In genomic region chr11:21036161-21036916, GRCm38 (mm10) we compare ENCODE assay signal across 11 mouse cellular contexts. TPM values are rescaled to one million over a fixed set of nuclear protein-coding genes. Genes with fewer than 3 reads are reported as not detected.
A peak's percentile ranks its signal among the peaks of the same experiment; 100 is the strongest.
DNase-seq lines count a peak whose midpoint lies in the region; ATAC-seq lines count a peak whose summit lies in the region.
"Had no signal": no experiment of that assay in that cellular context is flagged by ENCODE, and none has a peak within 500 bp of the region (broad histone marks: within the 10 kb centered on the region; RNA-seq: fewer than 3 reads in every experiment).

No protein-coding gene starts in this region.

- H3K36me3 ChIP-seq in heart, embryonic 10.5 days: no peaks in the 10 kb centered on the region
- no peaks in the 10 kb centered on the region for H3K36me3 ChIP-seq in lung, embryonic 15.5 days
- H3K36me3 ChIP-seq: G1E had no signal

- WGBS in heart, embryonic 10.5 days: 49% methylated on average over 7 of the region's 7 CpGs
- WGBS in lung, embryonic 15.5 days: 40% methylated on average over 7 of the region's 7 CpGs

- no peak overlapping the region for H3K4me2 ChIP-seq in lung, embryonic 15.5 days

- intact Hi-C loops in heart, postnatal 14 days (cut with DNase I): no loop called here
- intact Hi-C loops in left cerebral cortex, postnatal 25 days (cut with DNase I): no loop called here

- peaks cover 22% of the 10 kb centered on the region for H3K4me1 ChIP-seq in heart, embryonic 10.5 days
- H3K4me1 ChIP-seq in lung, embryonic 15.5 days: peaks cover 28% of the 10 kb centered on the region

- no peak for DNase-seq in heart, embryonic 10.5 days (ENCODE audit: low spot score)
- DNase-seq in heart, postnatal 14 days: no peak
- DNase-seq in retina, postnatal 1 day: peak; percentile 22
- no peak for DNase-seq in retina, embryonic 14.5 days (ENCODE audit: low spot score)
- no peak for DNase-seq in left cerebral cortex, postnatal 25 days (ENCODE audit: low spot score in 2 of 2)
- DNase-seq in thymus, postnatal 25 days: no peak
- DNase-seq: adrenal gland, adult 8-10 months; cerebellum, adult 8-10 months; liver had no signal

- no peaks in the 10 kb centered on the region for H3K27me3 ChIP-seq in heart, embryonic 10.5 days (ENCODE audit: insufficient read depth, poor library complexity, severe bottlenecking)
- no peaks in the 10 kb centered on the region for H3K27me3 ChIP-seq in lung, embryonic 15.5 days

- H3K9me3 ChIP-seq in heart, embryonic 10.5 days: no peaks in the 10 kb centered on the region
- no peaks in the 10 kb centered on the region for H3K9me3 ChIP-seq in lung, embryonic 15.5 days
- H3K9me3 ChIP-seq: G1E had no signal

- peak; percentile 64; the same call in 1 of the 2 replicates for ATAC-seq in lung, embryonic 15.5 days (ENCODE audit: borderline replicate concordance, extremely low read depth, low FRiP score, low TSS enrichment)

- no peak overlapping the region for H3K4me3 ChIP-seq in heart, embryonic 10.5 days
- H3K4me3 ChIP-seq in lung, embryonic 15.5 days: no peak overlapping the region

- H3K9ac ChIP-seq in lung, embryonic 15.5 days: no peak overlapping the region

- 0 out of 2 replicates have a peak overlapping the region, but pooled peaks have one; percentile 38 for H3K27ac ChIP-seq in heart, embryonic 10.5 days
- H3K27ac ChIP-seq in lung, embryonic 15.5 days: peak overlapping the region; percentile 77

RNA-seq across cellular contexts. Expression of gene Peli1, which starts 54.8 kb away (rescaled TPM):
- polyA plus RNA-seq in heart, embryonic 10.5 days (2016; fragmentation: Nextera tagmentation; extraction: Ambion mirVana): 26.9 and 41.5 TPM in 2 replicates
- total RNA-seq in heart, postnatal 14 days (2021): 10 to 100 TPM; 20.1 to 20.7 TPM
- polyA plus RNA-seq in lung, embryonic 15.5 days (2015; fragmentation: Nextera tagmentation; extraction: Ambion mirVana): 51.3 and 55.3 TPM in 2 replicates
- total RNA-seq in left cerebral cortex, postnatal 25 days (2021): 10 to 100 TPM; 44.9 to 45.0 TPM
